Comparison of ENCODE assay signal across 18 mouse cellular contexts in the genomic region with DNA sequence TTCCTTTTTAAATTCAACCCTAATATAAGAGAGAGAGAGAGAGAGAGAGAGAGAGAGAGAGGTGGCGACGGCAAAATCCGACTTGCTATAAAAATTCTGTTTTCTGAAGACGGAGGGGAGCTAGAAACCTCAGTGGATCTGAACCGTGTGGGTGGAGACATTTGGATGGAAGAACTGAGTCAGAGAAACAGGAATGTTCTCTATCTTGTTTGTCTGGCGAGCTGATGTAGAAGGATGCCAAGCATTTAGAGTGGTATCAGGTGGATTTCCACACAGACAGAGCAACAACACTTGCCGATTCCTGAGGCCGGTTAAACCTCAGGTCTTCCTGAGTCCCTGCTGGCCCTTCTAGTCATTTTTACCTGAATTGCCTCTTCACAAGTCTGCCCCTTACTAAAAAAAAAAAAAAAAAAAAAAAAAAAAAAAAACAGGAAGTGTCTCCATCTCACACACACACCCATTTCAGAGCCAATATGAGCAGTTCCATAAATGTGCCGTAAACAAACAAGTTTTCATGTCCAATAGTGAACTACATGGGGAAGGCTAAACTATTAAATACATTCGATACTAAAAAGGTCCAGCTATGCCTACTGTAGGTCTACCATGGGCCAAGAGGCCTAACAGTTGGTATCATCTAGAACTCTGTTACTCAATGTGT.
A peak's percentile ranks its signal among the peaks of the same experiment; 100 is the strongest.
DNase-seq lines count a peak whose midpoint lies in the region; ATAC-seq and TF ChIP-seq lines count a peak whose summit lies in the region.
"Had no signal": no experiment of that assay in that cellular context is flagged by ENCODE, and none has a peak within 500 bp of the region (broad histone marks: within the 10 kb centered on the region; RNA-seq: fewer than 3 reads in every experiment).

No protein-coding gene starts in this region.

- no peak overlapping the region for H3K4me3 ChIP-seq in heart, embryonic 12.5 days
- no peak overlapping the region for H3K4me3 ChIP-seq in MEL (ENCODE audit: control insufficient read depth in 1 of 2, insufficient read depth in 1 of 2, low read depth in 2 of 2, low read length in 2 of 2)
- H3K4me3 ChIP-seq in heart, embryonic 13.5 days, result no peak overlapping the region
- H3K4me3 ChIP-seq in layer of hippocampus, adult 2 months, result no peak overlapping the region
- H3K4me3 ChIP-seq in neural tube, embryonic 15.5 days (replicated peaks), result no peak overlapping the region
- H3K4me3 ChIP-seq: forebrain, embryonic 12.5 days; hindbrain, embryonic 13.5 days had no signal

- no peaks in the 10 kb centered on the region for H3K79me2 ChIP-seq in MEL (ENCODE audit: control insufficient read depth, insufficient read depth, low read length, poor library complexity)

- H3K4me2 ChIP-seq in heart, embryonic 12.5 days, result no peak overlapping the region
- H3K4me2 ChIP-seq in heart, embryonic 13.5 days, result no peak overlapping the region
- H3K4me2 ChIP-seq in neural tube, embryonic 15.5 days, result no peak overlapping the region
- H3K4me2 ChIP-seq: forebrain, embryonic 12.5 days; hindbrain, embryonic 13.5 days; liver, embryonic 11.5 days had no signal

- peaks cover 17% of the 10 kb centered on the region for H3K4me1 ChIP-seq in heart, embryonic 12.5 days (replicated peaks)
- peaks cover 0 to 7% of the 10 kb centered on the region in 2 experiments; a peak in 1 of 4 replicates for H3K4me1 ChIP-seq in MEL (ENCODE audit: control insufficient read depth in 1 of 2, insufficient read depth in 2 of 2, low read length in 2 of 2)
- peaks cover 31% of the 10 kb centered on the region for H3K4me1 ChIP-seq in heart, embryonic 13.5 days
- H3K4me1 ChIP-seq in neural tube, embryonic 15.5 days, result 0 out of 2 replicates have a peak, but pooled peaks cover 3% of the 10 kb centered on the region

- no peak overlapping the region for H3K9ac ChIP-seq in heart, embryonic 12.5 days
- H3K9ac ChIP-seq in MEL (ENCODE audit: control insufficient read depth, low read depth, low read length, poor library complexity, severe bottlenecking), result no peak overlapping the region
- no peak overlapping the region for H3K9ac ChIP-seq in heart, embryonic 13.5 days
- H3K9ac ChIP-seq in neural tube, embryonic 15.5 days (replicated peaks), result no peak overlapping the region
- H3K9ac ChIP-seq: forebrain, embryonic 12.5 days; hindbrain, embryonic 13.5 days had no signal

- no peaks in the 10 kb centered on the region for H3K36me3 ChIP-seq in heart, embryonic 12.5 days
- H3K36me3 ChIP-seq in MEL (ENCODE audit: control insufficient read depth in 1 of 2, insufficient read depth in 2 of 2, low read length in 2 of 2), result peaks cover 0 to 6% of the 10 kb centered on the region in 2 experiments; a peak in 2 of 4 replicates
- H3K36me3 ChIP-seq in heart, embryonic 13.5 days, result no peaks in the 10 kb centered on the region
- no peaks in the 10 kb centered on the region for H3K36me3 ChIP-seq in neural tube, embryonic 15.5 days
- H3K36me3 ChIP-seq: forebrain, embryonic 12.5 days; hindbrain, embryonic 13.5 days had no signal

- ATAC-seq in heart, embryonic 12.5 days (ENCODE audit: insufficient number of reproducible peaks, low FRiP score), result no peak
- no peak for ATAC-seq in heart, embryonic 13.5 days (ENCODE audit: extremely low read depth, insufficient number of reproducible peaks, low FRiP score, low TSS enrichment)
- no peak for ATAC-seq in erythroblast, adult 5-6 weeks (replicated peaks; ENCODE audit: low FRiP score, poor library complexity, severe bottlenecking)
- no peak for ATAC-seq in neural tube, embryonic 15.5 days (ENCODE audit: low FRiP score)

- TF ChIP-seq EP300 in MEL (IDR thresholded peaks at IDR 0.05; ENCODE audit: low read depth in 1 of 2, low read length in 2 of 2), result no peak

- 63% methylated on average over 10 of the region's 10 CpGs for WGBS in heart, embryonic 12.5 days
- WGBS in heart, embryonic 13.5 days, result 63% methylated on average over 10 of the region's 10 CpGs
- 88% methylated on average over 10 of the region's 10 CpGs for WGBS in neural tube, embryonic 15.5 days

- DNase-seq in heart, adult 18-20 months, result peak; percentile 71 to 72
- DNase-seq in MEL (ENCODE audit: low read depth, low spot score), result peak; percentile 32
- peak; percentile 63 for DNase-seq in lung, postnatal 25 days (ENCODE audit: low spot score)
- no peak for DNase-seq in layer of hippocampus, adult 2 months (ENCODE audit: low spot score in 2 of 2)
- DNase-seq: B cell, adult 2 months; cerebellum, adult 9-10 months; gastrocnemius, postnatal 14 days; kidney, adult 18-20 months; right cerebral cortex, postnatal 25 days; thymus, postnatal 25 days had no signal

- H3K27me3 ChIP-seq in heart, embryonic 12.5 days (replicated peaks), result no peaks in the 10 kb centered on the region
- H3K27me3 ChIP-seq in MEL (ENCODE audit: control insufficient read depth in 1 of 2, insufficient read depth in 2 of 2, low read length in 2 of 2), result no peaks in the 10 kb centered on the region
- no peaks in the 10 kb centered on the region for H3K27me3 ChIP-seq in heart, embryonic 13.5 days (replicated peaks)
- H3K27me3 ChIP-seq in neural tube, embryonic 15.5 days (replicated peaks), result no peaks in the 10 kb centered on the region
- H3K27me3 ChIP-seq: forebrain, embryonic 12.5 days; hindbrain, embryonic 13.5 days had no signal

- no peak overlapping the region for H3K27ac ChIP-seq in heart, embryonic 12.5 days (ENCODE audit: poor library complexity, severe bottlenecking)
- no peak overlapping the region for H3K27ac ChIP-seq in MEL (ENCODE audit: control insufficient read depth, low read depth, low read length)
- 0 out of 2 replicates have a peak overlapping the region, but pooled peaks have one; percentile 9 for H3K27ac ChIP-seq in heart, embryonic 13.5 days (replicated peaks)
- no peak overlapping the region for H3K27ac ChIP-seq in layer of hippocampus, adult 2 months
- no peak overlapping the region for H3K27ac ChIP-seq in neural tube, embryonic 15.5 days (replicated peaks)
- H3K27ac ChIP-seq: forebrain, embryonic 12.5 days; hindbrain, embryonic 13.5 days; macrophage had no signal

- TF ChIP-seq CTCF in MEL (IDR thresholded peaks at IDR 0.05 in 2 of 3, conservative IDR thresholded peaks at IDR 0.05 in 1 of 3; ENCODE audit: control insufficient read depth in 1 of 3, insufficient read depth in 1 of 3, low read depth in 2 of 3, low read length in 3 of 3, poor library complexity in 1 of 3, severe bottlenecking in 1 of 3), result no peak
- no peak for TF ChIP-seq CTCF in layer of hippocampus, adult 2 months (conservative IDR thresholded peaks at IDR 0.05)

- no peak for TF ChIP-seq RAD21 in MEL (IDR thresholded peaks at IDR 0.05; ENCODE audit: low read depth, low read length)

- no peaks in the 10 kb centered on the region for H3K9me3 ChIP-seq in heart, embryonic 12.5 days (replicated peaks)
- H3K9me3 ChIP-seq in MEL (replicated peaks; ENCODE audit: insufficient read depth, low read length), result no peaks in the 10 kb centered on the region
- H3K9me3 ChIP-seq in heart, embryonic 13.5 days, result no peaks in the 10 kb centered on the region
- H3K9me3 ChIP-seq in neural tube, embryonic 15.5 days (replicated peaks), result no peaks in the 10 kb centered on the region
- H3K9me3 ChIP-seq: forebrain, embryonic 12.5 days; hindbrain, embryonic 13.5 days had no signal

- TF ChIP-seq POLR2A in MEL (IDR thresholded peaks at IDR 0.05; ENCODE audit: control insufficient read depth in 1 of 2, insufficient read depth in 1 of 2, low read depth in 1 of 2, low read length in 2 of 2, poor library complexity in 1 of 2), result no peak

TF ChIP-seq in MEL, 35 proteins besides CTCF, POLR2A, EP300 and RAD21:
- TF ChIP-seq TCF12 (IDR thresholded peaks at IDR 0.05; ENCODE audit: low read depth, low read length) (no peak), MYB (IDR thresholded peaks at IDR 0.05; ENCODE audit: low read depth, low read length) (no peak), MYC (IDR thresholded peaks at IDR 0.05; ENCODE audit: low read depth, low read length) (no peak), CHD1 (IDR thresholded peaks at IDR 0.05; ENCODE audit: low read depth, low read length) (no peak), SMC3 (IDR thresholded peaks at IDR 0.05; ENCODE audit: low read depth, low read length) (no peak), UBTF (IDR thresholded peaks at IDR 0.05; ENCODE audit: borderline replicate concordance, insufficient read depth, low read depth, low read length) (no peak), ZNF384 (IDR thresholded peaks at IDR 0.05; ENCODE audit: low read depth, low read length) (peak; percentile 98), ZC3H11A (IDR thresholded peaks at IDR 0.05; ENCODE audit: low read depth, low read length) (no peak), ZKSCAN1 (IDR thresholded peaks at IDR 0.05; ENCODE audit: low read depth, low read length) (peak; percentile 31; the same call in 1 of the 2 replicates), SIN3A (IDR thresholded peaks at IDR 0.05; ENCODE audit: low read length) (no peak)

Comparison
In these comparisons a context has a peak if more than half of its experiments do, and no peak if none do; other contexts are left out.
1. DNase-seq: peak in heart, adult 18-20 months (2 of 2), MEL (single experiment) and lung, postnatal 25 days (single experiment); none in layer of hippocampus, adult 2 months (0 of 2).